Mouse (Mus musculus) C2C12 (cell line): ENCODE data around the gene Prr3.

Experiments used
- CTCF ChIP-seq: IDR thresholded peaks from one replicate; pipeline ENCODE4 v1.5.1; 2011; ENCODE audit not compliant: control insufficient read depth, insufficient read depth, insufficient read length
- MYOD1 ChIP-seq: IDR thresholded peaks from one replicate; pipeline ENCODE4 v1.6.1; 2011; ENCODE audit warnings: low read depth; ENCODE audit not compliant: control insufficient read depth, insufficient read length
- MYOG ChIP-seq: IDR thresholded peaks from one replicate; pipeline ENCODE4 v1.6.1; 2011; ENCODE audit not compliant: control insufficient read depth, insufficient read length; ENCODE audit errors: extremely low read depth
- USF1 ChIP-seq: IDR thresholded peaks from one replicate; pipeline ENCODE4 v1.6.1; 2011; ENCODE audit warnings: low read depth, mild to moderate bottlenecking, control low read depth, moderate library complexity

GRCm38 (mm10) chr17:35969418-35970389, 10.3 kb downstream of the Prr3 start, which contains the start of gene Abcf1:
- TF ChIP-seq CTCF (no peak), USF1 (peak; percentile 68), MYOG (no peak), MYOD1 (no peak)
